Mouse (Mus musculus): Measurements from ENCODE around the gene Med12l.

DNA sequence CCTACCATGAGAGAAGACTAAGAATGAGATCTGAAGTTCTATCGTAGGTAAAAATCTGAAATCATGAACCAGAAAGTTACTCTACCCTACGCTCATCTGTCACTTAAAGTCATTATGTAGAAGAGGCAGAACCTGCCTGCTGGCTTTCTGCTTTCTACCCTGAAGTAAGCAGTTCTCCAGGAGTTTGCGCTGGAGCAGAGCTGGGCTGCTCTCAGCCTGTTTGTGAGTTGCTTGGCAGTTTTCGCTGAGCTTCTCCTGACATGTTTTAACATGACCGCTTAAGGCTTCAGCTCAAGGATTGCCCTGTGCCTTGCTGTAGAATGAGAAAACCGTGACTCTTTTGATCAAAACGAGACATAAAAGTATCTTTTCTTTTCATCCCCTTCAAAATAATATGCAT lies 188.5 kb downstream of the Med12l start:
- no peak for TF ChIP-seq CTCF (IDR thresholded peaks at IDR 0.05; ENCODE audit: low read depth, low read length)
- no peak for TF ChIP-seq POLR2A (IDR thresholded peaks at IDR 0.05; ENCODE audit: extremely low read depth, insufficient read depth, low read length)

Measured in liver, adult 2 months (tissue).